Mouse (Mus musculus) adrenal gland, postnatal 36 days (tissue): ENCODE data around the gene D6Wsu163e. TPM values are rescaled to one million over a fixed set of nuclear protein-coding genes. Genes with fewer than 3 reads are reported as not detected.

Source experiments
- DNase-seq, 2 experiments: peaks; one replicate each; pipeline ENCODE4 v3.0.0; 2021; ENCODE audit warnings: mixed read lengths in 1 of 2
- total RNA-seq, 2 experiments: library from RNA; stranded (reverse); gene quantifications; 2 replicates each; pipeline ENCODE4 v1.2.3; 2021

D6Wsu163e gene
- total RNA-seq, 2 experiments from 2014 or later: 21.4 to 21.5 TPM

DNA sequence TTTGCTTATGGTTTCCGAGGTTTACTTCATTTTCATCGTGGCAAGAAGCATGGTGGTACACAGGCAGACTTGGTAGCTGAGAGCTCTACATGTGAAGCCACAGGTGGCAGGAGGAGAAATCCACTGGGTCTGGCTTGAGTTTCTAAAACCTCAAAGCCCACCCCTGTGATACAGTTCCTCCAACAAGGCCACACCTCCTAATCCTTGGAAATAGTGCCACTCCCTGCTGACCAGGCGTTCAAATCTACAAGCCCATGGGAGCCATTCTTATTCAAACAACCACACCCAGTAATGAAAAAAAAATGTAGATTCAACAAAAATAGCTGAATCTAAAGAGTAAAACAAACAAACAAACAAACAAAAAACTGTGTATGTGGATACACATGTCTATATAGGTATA lies 65.9 kb downstream of the D6Wsu163e start:
- DNase-seq: no peak

DNA sequence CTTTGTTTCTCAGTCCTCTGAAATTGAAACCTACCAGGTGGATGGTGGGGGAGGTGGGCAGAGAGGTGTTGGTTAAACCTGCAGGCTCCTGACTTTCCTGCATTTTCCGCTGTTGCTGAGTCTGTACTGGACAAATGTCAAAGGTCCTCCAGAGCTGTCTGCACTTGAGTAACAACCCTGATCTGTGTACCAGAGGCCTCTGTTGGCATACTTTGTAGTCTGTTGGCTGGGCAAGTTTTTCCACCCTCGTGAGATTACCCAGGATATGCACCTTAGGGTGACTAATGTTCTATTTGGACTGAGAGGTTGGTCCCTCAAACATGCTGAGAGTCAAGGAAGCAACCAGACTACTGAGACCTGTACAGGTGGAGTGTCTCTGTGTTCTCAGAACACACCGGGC lies 66.8 kb downstream of the D6Wsu163e start:
- DNase-seq: no peak

DNA sequence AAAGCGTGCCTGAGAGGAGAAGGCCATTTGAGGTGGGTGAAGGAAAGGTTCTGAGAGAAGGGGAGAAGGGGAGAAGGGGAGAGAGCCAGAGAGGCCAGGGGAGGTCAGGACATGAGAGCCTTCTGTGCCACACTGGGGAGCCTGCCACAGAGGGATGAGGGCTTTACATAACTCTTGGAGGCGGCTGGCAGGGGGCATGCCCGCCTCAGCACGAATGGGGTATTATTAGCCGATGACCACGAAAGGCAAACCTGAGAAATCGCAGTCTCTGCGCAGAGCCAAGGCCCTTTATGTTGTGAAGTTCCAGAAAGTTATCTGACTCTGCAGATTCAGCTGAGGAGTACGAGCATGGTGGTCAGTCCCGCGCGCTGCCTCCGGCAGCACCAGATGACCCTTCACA lies 70.3 kb downstream of the D6Wsu163e start:
- DNase-seq: no peak

- no peak for DNase-seq
Measured at GRCm38 (mm10) chr6:127011947-127012535, 72.3 kb downstream of the D6Wsu163e start.

GRCm38 (mm10) chr6:127014906-127015770 lies 75.4 kb downstream of the D6Wsu163e start, which contains the start of gene Fgf6:
TSS of gene Fgf6 (plus strand) at chr6:127015586.
- no peak for DNase-seq

GRCm38 (mm10) chr6:127019254-127019653 lies 79.5 kb downstream of the D6Wsu163e start:
- no peak for DNase-seq

GRCm38 (mm10) chr6:127020431-127020830 lies 80.7 kb downstream of the D6Wsu163e start:
- no peak for DNase-seq

- DNase-seq: no peak
Measured at GRCm38 (mm10) chr6:127024836-127025235, 85.1 kb downstream of the D6Wsu163e start.

Other genes starting within 250 kb of the D6Wsu163e start
- gene Kcna6, start 199.3 kb upstream of the D6Wsu163e start, total RNA-seq: 1 to 10 TPM; 1.3 to 1.7 TPM
- gene Ndufa9, start 90.8 kb upstream of the D6Wsu163e start, total RNA-seq: 100 to 1,000 TPM; 223 to 240 TPM
- not detected for gene Akap3, start 86.9 kb upstream of the D6Wsu163e start, total RNA-seq
- gene Dyrk4, start 18.1 kb upstream of the D6Wsu163e start, total RNA-seq: under 1 TPM in 1 of 2 experiments, not detected in 1; 0.26 TPM
- 1 to 10 TPM; 2.1 to 2.3 TPM for gene Rad51ap1, start 375 bp upstream of the D6Wsu163e start, total RNA-seq
- gene Fgf6, start 75.6 kb downstream of the D6Wsu163e start, total RNA-seq: not detected
- not detected for gene Fgf23, start 132.9 kb downstream of the D6Wsu163e start, total RNA-seq
- gene Tigar, start 169.6 kb downstream of the D6Wsu163e start, total RNA-seq: 10 to 100 TPM; 18.4 to 22.3 TPM
- 100 to 1,000 TPM; 366 to 550 TPM for gene Ccnd2, start 212.2 kb downstream of the D6Wsu163e start, total RNA-seq